Mouse (Mus musculus): ENCODE measurements around the gene Zmym3.
A peak's percentile ranks its signal among the peaks of the same experiment; 100 is the strongest.

The Zmym3 gene

GRCm38 (mm10) chrX:101420700-101421095 lies at the start of gene Zmym3:
TSS of gene Zmym3 (minus strand) at chrX:101420849.
- DNase-seq (ENCODE audit: extremely low spot score): no peak

- no peak for DNase-seq (ENCODE audit: extremely low spot score)
These were observed 30.9 kb upstream of the Zmym3 start for GRCm38 (mm10) chrX:101451591-101451990.

- no peak for DNase-seq (ENCODE audit: extremely low spot score)
These were observed 30.5 kb upstream of the Zmym3 start for GRCm38 (mm10) chrX:101451147-101451546.

- DNase-seq (ENCODE audit: extremely low spot score): no peak
These were observed 28.3 kb upstream of the Zmym3 start, which contains the start of gene Itgb1bp2 for GRCm38 (mm10) chrX:101448886-101449475. TSS of gene Itgb1bp2 (plus strand) at chrX:101449088.

- DNase-seq (ENCODE audit: extremely low spot score): no peak
These were observed 9.3 kb upstream of the Zmym3 start for GRCm38 (mm10) chrX:101429976-101430375.

- DNase-seq (ENCODE audit: extremely low spot score): peak; percentile 87
These were observed 8.7 kb upstream of the Zmym3 start, which contains the start of gene Nono for GRCm38 (mm10) chrX:101429142-101429949. TSS of gene Nono (plus strand) at chrX:101429318.

GRCm38 (mm10) chrX:101428785-101429141 lies 8.1 kb upstream of the Zmym3 start:
- DNase-seq (ENCODE audit: extremely low spot score): peak; percentile 23

- DNase-seq (ENCODE audit: extremely low spot score): no peak
These were observed 7.1 kb upstream of the Zmym3 start for GRCm38 (mm10) chrX:101427774-101428173.

- no peak for DNase-seq (ENCODE audit: extremely low spot score)
These were observed 2.8 kb upstream of the Zmym3 start for GRCm38 (mm10) chrX:101423462-101423861.

GRCm38 (mm10) chrX:101419725-101420699 lies 637 bp downstream of the Zmym3 start:
- DNase-seq (ENCODE audit: extremely low spot score): peak; percentile 84

GRCm38 (mm10) chrX:101418946-101419724 lies 1.5 kb downstream of the Zmym3 start:
- peak; percentile 27 for DNase-seq (ENCODE audit: extremely low spot score)

GRCm38 (mm10) chrX:101396459-101396858 lies 24.2 kb downstream of the Zmym3 start:
- DNase-seq (ENCODE audit: extremely low spot score): no peak

GRCm38 (mm10) chrX:101394341-101394740 lies 26.3 kb downstream of the Zmym3 start:
- DNase-seq (ENCODE audit: extremely low spot score): no peak

- DNase-seq (ENCODE audit: extremely low spot score): no peak
These were observed 31.6 kb downstream of the Zmym3 start for GRCm38 (mm10) chrX:101388866-101389537.

- no peak for DNase-seq (ENCODE audit: extremely low spot score)
These were observed 34.4 kb downstream of the Zmym3 start for GRCm38 (mm10) chrX:101386222-101386621.

- no peak for DNase-seq (ENCODE audit: extremely low spot score)
These were observed 36.1 kb downstream of the Zmym3 start for GRCm38 (mm10) chrX:101384439-101385137.

- DNase-seq (ENCODE audit: extremely low spot score): no peak
These were observed 37.2 kb downstream of the Zmym3 start for GRCm38 (mm10) chrX:101383455-101383854.

- DNase-seq (ENCODE audit: extremely low spot score): no peak
These were observed 40.9 kb downstream of the Zmym3 start for GRCm38 (mm10) chrX:101379744-101380143.

- DNase-seq (ENCODE audit: extremely low spot score): no peak
These were observed 43.6 kb downstream of the Zmym3 start for GRCm38 (mm10) chrX:101377076-101377475.

Measured in embryo, embryonic 9.5 days (tissue).